Mouse (Mus musculus) E14TG2a.4 (cell line): ENCODE measurements around the gene Atp6ap1l.
"Not testable (repeated sequence)": the region's sequence is repeated elsewhere in the genome, so short reads cannot be mapped to it uniquely, and the experiment has no call there.

ENCODE experiments used
- H3K27me3 ChIP-seq: 2 replicates; pipeline ENCODE4 v1.6.1; 2014; ENCODE audit warnings: low read length, control low read depth; ENCODE audit not compliant: insufficient read depth
- H3K36me3 ChIP-seq: 2 replicates; pipeline ENCODE4 v1.6.1; 2014; ENCODE audit warnings: low read length, control low read depth; ENCODE audit not compliant: insufficient read depth
- H3K4me1 ChIP-seq: replicated peaks from 2 replicates; pipeline ENCODE4 v1.6.1; 2014; ENCODE audit warnings: low read depth, low read length, control low read depth
- H3K4me3 ChIP-seq: replicated peaks from 2 replicates; pipeline ENCODE4 v1.5.1; 2014; ENCODE audit warnings: mild to moderate bottlenecking, low read length
- H3K9me3 ChIP-seq: 2 replicates; pipeline ENCODE4 v1.6.1; 2014; ENCODE audit warnings: low read length, control low read depth
- CTCF ChIP-seq: conservative IDR thresholded peaks from 2 replicates; pipeline ENCODE4 v1.5.1; 2014; ENCODE audit warnings: low read length
- NANOG ChIP-seq: IDR thresholded peaks from 2 replicates; pipeline ENCODE4 v1.6.1; 2014; ENCODE audit warnings: borderline replicate concordance, low read length, mixed read lengths
- POU5F1 ChIP-seq: IDR thresholded peaks from 2 replicates; pipeline ENCODE4 v1.6.1; 2014; ENCODE audit warnings: low read length, borderline replicate concordance

Atp6ap1l gene

GRCm38 (mm10) chr13:90925191-90925590, 20.0 kb upstream of the Atp6ap1l start:
- H3K27me3 ChIP-seq = no peaks in the 10 kb centered on the region
- no peaks in the 10 kb centered on the region for H3K9me3 ChIP-seq
- H3K36me3 ChIP-seq = peaks cover 42% of the 10 kb centered on the region
- H3K4me3 ChIP-seq = peak overlapping the region; percentile 95
- peaks cover 37% of the 10 kb centered on the region for H3K4me1 ChIP-seq
- TF ChIP-seq NANOG (peak; percentile 50; the same call in 1 of the 2 replicates), POU5F1 (no peak)

- Histone ChIP-seq H3K4me1 (peaks cover 37% of the 10 kb centered on the region), H3K9me3 (no peaks in the 10 kb centered on the region), H3K27me3 (no peaks in the 10 kb centered on the region), H3K4me3 (peak overlapping the region; percentile 95), H3K36me3 (peaks cover 42% of the 10 kb centered on the region)
- TF ChIP-seq NANOG (no peak), CTCF (no peak), POU5F1 (no peak)
Observed at GRCm38 (mm10) chr13:90924072-90924471, 18.9 kb upstream of the Atp6ap1l start.

- H3K4me3 ChIP-seq = peak overlapping the region; percentile 95
- H3K9me3 ChIP-seq, H3K27me3 ChIP-seq: not testable (repeated sequence)
- H3K36me3 ChIP-seq = peaks cover 42% of the 10 kb centered on the region
- peaks cover 37% of the 10 kb centered on the region for H3K4me1 ChIP-seq
Observed at GRCm38 (mm10) chr13:90923617-90924016, 18.5 kb upstream of the Atp6ap1l start.

GRCm38 (mm10) chr13:90922751-90923612, 17.8 kb upstream of the Atp6ap1l start, which contains the start of gene Rps23:
Rps23 (plus strand) TSS chr13:90922958.
- TF ChIP-seq POU5F1 (no peak), NANOG (no peak), CTCF (no peak)
- Histone ChIP-seq H3K4me3 (peak within 1 kb of the TSS; percentile 95), H3K27me3 (no peaks in the 10 kb centered on the region), H3K36me3 (peaks cover 42% of the 10 kb centered on the region), H3K4me1 (peaks cover 36% of the 10 kb centered on the region), H3K9me3 (no peaks in the 10 kb centered on the region)

GRCm38 (mm10) chr13:90914721-90915120, 9.6 kb upstream of the Atp6ap1l start:
- no peak overlapping the region for H3K4me3 ChIP-seq
- H3K36me3 ChIP-seq = no peaks in the 10 kb centered on the region
- TF ChIP-seq NANOG (no peak), POU5F1 (no peak), CTCF (no peak)
- no peaks in the 10 kb centered on the region for H3K9me3 ChIP-seq
- peaks cover 8% of the 10 kb centered on the region for H3K4me1 ChIP-seq
- H3K27me3 ChIP-seq = no peaks in the 10 kb centered on the region

- no peaks in the 10 kb centered on the region for H3K36me3 ChIP-seq
- H3K27me3 ChIP-seq = no peaks in the 10 kb centered on the region
- no peaks in the 10 kb centered on the region for H3K9me3 ChIP-seq
- no peak overlapping the region for H3K4me3 ChIP-seq
- TF ChIP-seq POU5F1 = no peak
- no peak for TF ChIP-seq NANOG
- TF ChIP-seq CTCF = no peak
- H3K4me1 ChIP-seq = peaks cover 8% of the 10 kb centered on the region
Observed at GRCm38 (mm10) chr13:90913675-90914192, 8.6 kb upstream of the Atp6ap1l start.

GRCm38 (mm10) chr13:90912760-90913674, 7.9 kb upstream of the Atp6ap1l start:
- H3K36me3 ChIP-seq = no peaks in the 10 kb centered on the region
- peaks cover 8% of the 10 kb centered on the region for H3K4me1 ChIP-seq
- H3K4me3 ChIP-seq = no peak overlapping the region
- no peaks in the 10 kb centered on the region for H3K9me3 ChIP-seq
- no peak for TF ChIP-seq POU5F1
- no peak for TF ChIP-seq NANOG
- no peak for TF ChIP-seq CTCF
- H3K27me3 ChIP-seq = no peaks in the 10 kb centered on the region

GRCm38 (mm10) chr13:90907376-90907775, 2.2 kb upstream of the Atp6ap1l start:
- Histone ChIP-seq H3K4me1 (peaks cover 5% of the 10 kb centered on the region; the same call in 1 of the 2 replicates), H3K27me3 (no peaks in the 10 kb centered on the region), H3K36me3 (no peaks in the 10 kb centered on the region), H3K9me3 (no peaks in the 10 kb centered on the region), H3K4me3 (no peak overlapping the region)
- TF ChIP-seq CTCF (no peak), NANOG (no peak), POU5F1 (no peak)

GRCm38 (mm10) chr13:90896821-90897220, 8.3 kb downstream of the Atp6ap1l start:
- Histone ChIP-seq H3K27me3 (peaks cover 2% of the 10 kb centered on the region; the same call in 1 of the 2 replicates), H3K36me3 (no peaks in the 10 kb centered on the region), H3K4me3 (no peak overlapping the region), H3K4me1 (no peaks in the 10 kb centered on the region), H3K9me3 (no peaks in the 10 kb centered on the region)
- no peak for TF ChIP-seq CTCF
- TF ChIP-seq POU5F1 = no peak
- no peak for TF ChIP-seq NANOG
